Mouse (Mus musculus) macrophage (primary cell): ENCODE results near the gene Edn2. TPM values are rescaled to one million over a fixed set of nuclear protein-coding genes. Genes with fewer than 3 reads are reported as not detected.

Source experiments
- H3K27ac ChIP-seq: fragments of 350-480 bp; formaldehyde crosslinking; 2 replicates; pipeline ENCODE4 v1.9.0; 2021
- H3K36me3 ChIP-seq: fragments of 350-480 bp; formaldehyde crosslinking; 2 replicates; pipeline ENCODE4 v1.9.0; 2021; ENCODE audit errors: inconsistent target
- H3K4me3 ChIP-seq: fragments of 350-480 bp; formaldehyde crosslinking; 2 replicates; pipeline ENCODE4 v1.9.0; 2021; ENCODE audit errors: inconsistent target
- H3K79me2 ChIP-seq: fragments of 350-480 bp; formaldehyde crosslinking; 2 replicates; pipeline ENCODE4 v1.9.0; 2021; ENCODE audit errors: inconsistent target
- WGBS: methylation state at CpG from one replicate; pipeline ENCODE4 v1.1.7; 2026; ENCODE audit warnings: inconsistent platforms; ENCODE audit not compliant: missing documents; 5-methylcytosine and 5-hydroxymethylcytosine counted together
- polyA plus RNA-seq: library from polyadenylated mRNA; stranded (reverse); fragments of 250-400 nt; gene quantifications from 3 replicates; pipeline ENCODE4 v1.2.4, GENCODE M21; 2018; ENCODE audit warnings: inconsistent platforms

Edn2 gene
- polyA plus RNA-seq, 1 experiment from 2014 or later, result not detected

- Histone ChIP-seq H3K27ac (no peak overlapping the region), H3K36me3 (no peaks in the 10 kb centered on the region), H3K79me2 (no peaks in the 10 kb centered on the region), H3K4me3 (no peak overlapping the region)
- WGBS, result 84% methylated on average over 5 of the region's 5 CpGs
Measured at GRCm38 (mm10) chr4:120144343-120144742, 16.7 kb upstream of the Edn2 start.

GRCm38 (mm10) chr4:120145931-120146330 is 15.1 kb upstream of the Edn2 start:
- H3K79me2 ChIP-seq, result no peaks in the 10 kb centered on the region
- no peak overlapping the region for H3K27ac ChIP-seq
- no peak overlapping the region for H3K4me3 ChIP-seq
- 86% methylated on average over 8 of the region's 8 CpGs for WGBS
- no peaks in the 10 kb centered on the region for H3K36me3 ChIP-seq

- Histone ChIP-seq H3K36me3 (no peaks in the 10 kb centered on the region), H3K79me2 (no peaks in the 10 kb centered on the region), H3K4me3 (no peak overlapping the region), H3K27ac (no peak overlapping the region)
- WGBS, result 9% methylated on average over 45 of the region's 45 CpGs
Measured at GRCm38 (mm10) chr4:120148291-120149141, 12.5 kb upstream of the Edn2 start.

- Histone ChIP-seq H3K27ac (no peak overlapping the region), H3K79me2 (no peaks in the 10 kb centered on the region), H3K4me3 (no peak overlapping the region), H3K36me3 (no peaks in the 10 kb centered on the region)
- 36% methylated on average over 3 of the region's 3 CpGs for WGBS
Measured at GRCm38 (mm10) chr4:120149142-120149524, 11.9 kb upstream of the Edn2 start.

GRCm38 (mm10) chr4:120150345-120150920 is 10.6 kb upstream of the Edn2 start:
- no peaks in the 10 kb centered on the region for H3K79me2 ChIP-seq
- no peak overlapping the region for H3K4me3 ChIP-seq
- WGBS, result 81% methylated on average over 6 of the region's 6 CpGs
- H3K36me3 ChIP-seq, result no peaks in the 10 kb centered on the region
- H3K27ac ChIP-seq, result no peak overlapping the region

- Histone ChIP-seq H3K36me3 (no peaks in the 10 kb centered on the region), H3K27ac (no peak overlapping the region), H3K4me3 (no peak overlapping the region), H3K79me2 (no peaks in the 10 kb centered on the region)
- WGBS, result 95% methylated on average over 6 of the region's 6 CpGs
Measured at GRCm38 (mm10) chr4:120151906-120152305, 9.1 kb upstream of the Edn2 start.

GRCm38 (mm10) chr4:120152648-120153047 is 8.4 kb upstream of the Edn2 start:
- H3K79me2 ChIP-seq, result no peaks in the 10 kb centered on the region
- H3K27ac ChIP-seq, result no peak overlapping the region
- H3K4me3 ChIP-seq, result no peak overlapping the region
- WGBS, result 68% methylated on average over 4 of the region's 4 CpGs
- H3K36me3 ChIP-seq, result no peaks in the 10 kb centered on the region

GRCm38 (mm10) chr4:120153736-120154135 is 7.3 kb upstream of the Edn2 start:
- 96% methylated on average over 3 of the region's 3 CpGs for WGBS

GRCm38 (mm10) chr4:120158714-120159310 is 2.2 kb upstream of the Edn2 start:
- WGBS, result 93% methylated on average over 5 of the region's 5 CpGs
- Histone ChIP-seq H3K27ac (no peak overlapping the region), H3K79me2 (no peaks in the 10 kb centered on the region), H3K36me3 (no peaks in the 10 kb centered on the region), H3K4me3 (no peak overlapping the region)

More at GRCm38 (mm10) chr4:120153736-120154135, 7.3 kb upstream of the Edn2 start:
- H3K36me3 ChIP-seq, result no peaks in the 10 kb centered on the region
- H3K79me2 ChIP-seq, result no peaks in the 10 kb centered on the region
- H3K4me3 ChIP-seq, result no peak overlapping the region
- H3K27ac ChIP-seq, result no peak overlapping the region

- Histone ChIP-seq H3K79me2 (no peaks in the 10 kb centered on the region), H3K36me3 (no peaks in the 10 kb centered on the region), H3K4me3 (no peak overlapping the region), H3K27ac (no peak overlapping the region)
- 96% methylated on average over 8 of the region's 8 CpGs for WGBS
Measured at GRCm38 (mm10) chr4:120162586-120162985, 1.6 kb downstream of the Edn2 start.

- no peaks in the 10 kb centered on the region for H3K36me3 ChIP-seq
- no peaks in the 10 kb centered on the region for H3K79me2 ChIP-seq
- H3K4me3 ChIP-seq, result no peak overlapping the region
- H3K27ac ChIP-seq, result no peak overlapping the region
- 80% methylated on average over 9 of the region's 11 CpGs for WGBS
Measured at GRCm38 (mm10) chr4:120163242-120163641, 2.2 kb downstream of the Edn2 start.

- Histone ChIP-seq H3K79me2 (no peaks in the 10 kb centered on the region), H3K36me3 (no peaks in the 10 kb centered on the region), H3K4me3 (no peak overlapping the region), H3K27ac (no peak overlapping the region)
- WGBS, result 90% methylated on average over 5 of the region's 5 CpGs
Measured at GRCm38 (mm10) chr4:120164316-120164715, 3.3 kb downstream of the Edn2 start.

- H3K4me3 ChIP-seq, result no peak overlapping the region
- H3K36me3 ChIP-seq, result no peaks in the 10 kb centered on the region
Measured at GRCm38 (mm10) chr4:120167778-120168177, 6.8 kb downstream of the Edn2 start.

GRCm38 (mm10) chr4:120168346-120168745 is 7.3 kb downstream of the Edn2 start:
- WGBS, result 92% methylated on average over 4 of the region's 4 CpGs
- Histone ChIP-seq H3K4me3 (no peak overlapping the region), H3K27ac (no peak overlapping the region), H3K36me3 (no peaks in the 10 kb centered on the region), H3K79me2 (no peaks in the 10 kb centered on the region)

More at GRCm38 (mm10) chr4:120167778-120168177, 6.8 kb downstream of the Edn2 start:
- Histone ChIP-seq H3K27ac (no peak overlapping the region), H3K79me2 (no peaks in the 10 kb centered on the region)
- WGBS, result 97% methylated on average over 6 of the region's 6 CpGs

GRCm38 (mm10) chr4:120170387-120170936 is 9.5 kb downstream of the Edn2 start:
- H3K4me3 ChIP-seq, result no peak overlapping the region
- H3K79me2 ChIP-seq, result no peaks in the 10 kb centered on the region
- 73% methylated on average over 9 of the region's 9 CpGs for WGBS
- no peaks in the 10 kb centered on the region for H3K36me3 ChIP-seq
- H3K27ac ChIP-seq, result no peak overlapping the region
